Mouse (Mus musculus): ENCODE data around the gene Coq10a.

- TF ChIP-seq POLR2A (IDR thresholded peaks at IDR 0.05; ENCODE audit: low read depth, low read length) (no peak), CTCF (IDR thresholded peaks at IDR 0.05; ENCODE audit: extremely low read depth, insufficient read depth, insufficient read length, insufficient replicate concordance) (no peak)
Measured at GRCm38 (mm10) chr10:128400338-128400737, 31.5 kb upstream of the Coq10a start.
